Mouse (Mus musculus): ENCODE data around the gene Prkch.
A peak's percentile ranks its signal among the peaks of the same experiment; 100 is the strongest.

The Prkch gene

DNA sequence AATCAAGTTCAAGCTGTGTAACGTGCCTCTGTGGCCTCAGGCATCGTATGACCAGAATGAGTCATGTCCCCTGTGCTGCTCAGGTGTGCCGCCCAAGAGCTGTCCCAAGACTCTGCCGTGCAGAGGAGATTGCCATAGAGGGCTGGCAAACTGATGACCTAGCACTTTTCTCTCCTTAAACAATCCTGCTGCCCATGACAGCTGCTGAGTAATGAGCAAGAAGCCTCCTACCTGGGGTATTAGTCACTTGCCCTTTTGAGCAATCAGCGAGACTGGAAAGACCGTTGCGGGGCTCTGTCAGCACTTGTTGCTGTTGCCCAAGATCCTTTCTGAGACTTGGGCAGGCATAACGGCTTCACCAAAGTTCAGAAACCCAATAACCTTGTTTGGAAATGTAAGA, 171.1 kb downstream of the Prkch start:
- no peak for DNase-seq (ENCODE audit: low spot score in 2 of 2)

- DNase-seq (ENCODE audit: low spot score in 2 of 2) = no peak
These were observed 171.9 kb downstream of the Prkch start for GRCm38 (mm10) chr12:73756527-73756926.

DNA sequence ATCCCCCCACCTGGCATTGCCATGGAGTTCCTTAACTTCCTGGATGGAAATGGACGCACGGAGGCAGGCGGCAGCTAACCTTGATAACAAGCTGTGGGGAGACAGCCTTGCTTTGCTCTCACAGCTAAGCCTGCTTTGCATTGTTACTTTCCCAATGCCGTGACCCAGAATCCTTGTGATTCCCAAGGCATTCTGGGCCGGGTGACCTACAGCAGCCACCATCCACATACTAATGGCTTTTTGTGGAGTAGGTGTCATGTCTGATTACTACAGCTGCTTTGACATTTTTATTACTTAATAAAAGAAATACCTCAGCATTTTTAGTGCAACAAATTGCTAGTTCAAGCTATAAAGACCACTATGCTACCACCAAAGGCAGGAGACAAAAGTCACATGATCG, 177.4 kb downstream of the Prkch start:
- DNase-seq (ENCODE audit: low spot score in 2 of 2) = no peak

DNA sequence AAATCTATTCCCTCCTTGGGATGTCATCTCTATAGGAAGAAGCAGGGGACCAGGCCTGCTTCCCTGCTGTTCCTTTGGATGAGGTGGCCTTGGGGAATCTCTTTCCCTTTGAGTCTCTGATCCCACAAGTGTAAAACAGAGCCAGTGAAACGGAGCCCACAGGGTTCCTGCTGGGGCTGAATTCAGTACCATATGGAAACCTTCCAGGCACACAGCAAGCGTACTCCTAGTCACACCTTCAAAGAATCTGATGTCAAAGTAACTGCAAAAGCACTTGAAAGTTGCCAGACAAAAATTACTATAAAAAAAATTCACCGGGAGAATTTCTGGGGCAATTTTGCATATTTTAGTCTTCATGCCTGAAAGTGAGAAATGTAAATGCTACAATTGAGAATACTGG, 178.2 kb downstream of the Prkch start:
- no peak for DNase-seq (ENCODE audit: low spot score in 2 of 2)

- DNase-seq (ENCODE audit: low spot score in 2 of 2) = peak in 1 of 2 experiments; percentile 39
These were observed 180.3 kb downstream of the Prkch start for GRCm38 (mm10) chr12:73764649-73765525.

DNA sequence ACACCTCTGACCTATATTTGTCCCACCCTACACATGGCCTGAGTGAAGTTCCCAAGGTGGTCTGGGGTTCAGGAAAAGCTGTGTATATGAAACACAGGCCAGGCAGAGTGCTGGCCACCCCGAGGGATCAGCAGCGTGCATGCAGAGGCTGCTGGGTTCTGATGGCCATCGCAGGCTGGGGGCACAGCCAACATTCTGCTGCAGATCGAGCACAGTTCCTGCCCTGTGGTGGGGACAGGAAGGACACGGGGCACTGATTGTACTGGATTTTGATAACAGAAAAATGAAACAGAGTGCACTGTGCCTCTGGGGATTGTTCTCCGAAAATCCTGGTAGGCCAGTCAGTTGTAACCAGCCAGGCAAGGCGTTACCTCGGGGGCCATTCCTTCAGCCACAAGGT, 181.6 kb downstream of the Prkch start:
- DNase-seq (ENCODE audit: low spot score in 2 of 2) = peak in 1 of 2 experiments; percentile 27

DNA sequence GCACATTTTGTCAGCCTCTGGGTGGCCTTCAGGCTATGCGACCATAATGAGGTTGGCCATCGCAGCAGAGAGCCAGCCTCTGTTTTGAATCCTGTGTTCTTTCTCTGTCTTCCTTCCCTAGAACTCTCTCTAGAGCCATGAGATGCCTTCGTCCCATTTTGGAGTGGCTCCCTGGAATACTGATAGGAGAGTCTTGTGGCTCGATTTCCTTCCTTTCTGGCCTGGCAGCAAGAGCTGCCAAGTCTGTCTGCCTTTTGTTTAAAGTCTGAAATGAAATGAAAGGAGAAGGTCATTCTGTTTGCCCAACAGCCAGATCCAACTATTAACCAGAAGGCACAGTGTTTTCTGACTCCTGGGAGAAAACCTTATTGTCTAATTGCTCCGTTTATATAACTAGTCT, 184.2 kb downstream of the Prkch start:
- peak in 1 of 2 experiments; percentile 21 for DNase-seq (ENCODE audit: low spot score in 2 of 2)

- peak; percentile 49 to 66 for DNase-seq (ENCODE audit: low spot score in 2 of 2)
These were observed 184.9 kb downstream of the Prkch start for GRCm38 (mm10) chr12:73769536-73769935.

GRCm38 (mm10) chr12:73770771-73771170, 186.2 kb downstream of the Prkch start:
- DNase-seq (ENCODE audit: low spot score in 2 of 2) = no peak

GRCm38 (mm10) chr12:73774793-73775385, 190.3 kb downstream of the Prkch start:
- DNase-seq (ENCODE audit: low spot score in 2 of 2) = peak in 1 of 2 experiments; percentile 51

DNA sequence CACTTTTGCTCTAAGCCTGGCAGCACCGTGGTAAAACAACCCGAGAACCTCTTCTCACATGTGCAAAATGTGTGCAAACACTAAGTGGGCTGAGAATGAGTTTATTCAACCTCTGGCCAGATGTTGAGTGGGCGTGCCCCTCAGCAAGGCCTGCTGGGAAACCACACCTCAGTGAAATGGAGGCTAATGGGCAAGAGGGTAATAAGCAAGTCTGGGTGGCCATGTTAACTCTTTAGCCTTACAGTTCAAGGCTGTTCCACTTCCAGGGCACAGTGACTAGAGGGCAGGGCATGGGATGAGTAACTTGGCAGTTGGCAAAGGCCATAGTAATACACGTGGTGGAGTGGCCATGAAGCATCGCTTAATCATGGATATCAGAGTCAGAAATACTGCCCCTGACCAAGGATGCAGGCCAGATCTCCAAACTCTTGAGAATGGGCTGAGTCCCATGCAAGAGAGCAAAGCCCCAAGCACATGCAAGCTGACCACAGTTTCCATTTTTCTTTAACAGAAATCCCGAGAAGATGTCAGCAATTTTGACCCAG, 191.9 kb downstream of the Prkch start:
- DNase-seq (ENCODE audit: low spot score in 2 of 2) = no peak

DNA sequence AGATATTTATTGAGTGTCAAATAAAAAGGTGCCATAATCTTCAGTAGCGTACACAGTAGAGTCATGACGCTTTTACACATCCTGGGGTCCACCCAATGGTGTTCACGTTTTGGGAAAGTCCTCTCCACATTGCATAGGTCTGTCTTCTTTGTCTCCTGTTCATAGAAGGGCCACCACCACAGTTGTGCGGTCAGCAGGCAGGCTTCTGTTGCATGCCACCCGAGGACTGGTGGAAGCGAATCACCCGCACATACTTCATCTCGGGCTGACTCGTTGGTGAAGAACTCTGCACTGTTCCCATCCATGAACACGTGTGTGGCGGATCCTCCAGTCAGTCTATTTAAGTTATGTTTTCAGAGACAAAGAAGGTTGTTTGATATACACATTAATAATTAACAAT, 193.1 kb downstream of the Prkch start:
- no peak for DNase-seq (ENCODE audit: low spot score in 2 of 2)

GRCm38 (mm10) chr12:73779332-73780231, 195.0 kb downstream of the Prkch start:
- peak; percentile 79 to 80 for DNase-seq (ENCODE audit: low spot score in 2 of 2)

DNA sequence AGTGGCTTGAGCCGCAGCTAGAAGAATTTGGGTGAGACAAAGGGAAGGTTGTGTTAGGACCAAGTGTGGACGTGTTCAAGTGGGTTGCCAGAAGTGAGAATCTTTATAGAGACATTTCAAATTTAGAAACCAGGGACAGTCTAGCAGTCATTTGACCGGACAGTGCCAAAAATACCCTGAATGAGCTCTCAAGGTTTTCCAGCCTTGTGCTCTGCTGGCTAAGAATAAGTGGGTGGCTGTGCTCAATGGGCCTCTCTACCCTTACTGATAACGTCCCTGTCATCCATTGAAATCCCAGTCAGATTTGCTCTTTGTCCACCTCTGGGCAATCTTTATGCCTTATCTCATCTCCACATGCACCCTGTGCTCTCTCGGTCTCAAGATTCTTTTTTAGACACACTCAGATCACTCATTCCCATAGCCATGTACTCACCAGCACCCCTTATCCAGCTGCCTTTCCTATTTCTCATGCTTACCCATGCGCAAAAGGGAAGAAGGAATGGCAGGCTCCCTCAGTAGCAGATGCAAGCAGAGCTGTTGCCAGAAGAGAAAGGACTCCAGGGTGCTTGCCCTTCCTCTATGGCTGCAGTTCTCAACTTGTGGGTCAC, 196.9 kb downstream of the Prkch start:
- DNase-seq (ENCODE audit: low spot score in 2 of 2) = peak; percentile 69 to 78

GRCm38 (mm10) chr12:73786909-73787308, 202.3 kb downstream of the Prkch start:
- DNase-seq (ENCODE audit: low spot score in 2 of 2) = peak; percentile 70 to 84

DNA sequence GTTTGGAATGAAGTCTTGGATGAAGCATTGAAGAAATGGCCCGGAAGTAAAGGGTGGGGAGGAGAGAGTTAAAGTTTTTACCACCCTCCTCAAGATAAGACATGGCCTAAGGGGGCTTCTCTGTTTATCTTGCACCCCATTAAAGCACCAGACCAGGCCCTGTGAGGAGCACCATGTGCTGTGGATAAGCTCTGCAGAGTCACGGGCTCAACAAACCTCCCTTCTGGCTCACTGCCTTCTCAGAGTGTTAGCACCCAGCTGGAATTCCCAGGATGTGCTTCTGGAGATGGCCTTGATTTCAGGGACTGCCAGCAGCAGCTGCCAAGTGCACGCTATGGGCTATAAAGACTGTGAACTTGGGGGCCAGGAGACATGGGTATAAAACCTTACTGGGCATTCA, 204.3 kb downstream of the Prkch start:
- no peak for DNase-seq (ENCODE audit: low spot score in 2 of 2)

DNA sequence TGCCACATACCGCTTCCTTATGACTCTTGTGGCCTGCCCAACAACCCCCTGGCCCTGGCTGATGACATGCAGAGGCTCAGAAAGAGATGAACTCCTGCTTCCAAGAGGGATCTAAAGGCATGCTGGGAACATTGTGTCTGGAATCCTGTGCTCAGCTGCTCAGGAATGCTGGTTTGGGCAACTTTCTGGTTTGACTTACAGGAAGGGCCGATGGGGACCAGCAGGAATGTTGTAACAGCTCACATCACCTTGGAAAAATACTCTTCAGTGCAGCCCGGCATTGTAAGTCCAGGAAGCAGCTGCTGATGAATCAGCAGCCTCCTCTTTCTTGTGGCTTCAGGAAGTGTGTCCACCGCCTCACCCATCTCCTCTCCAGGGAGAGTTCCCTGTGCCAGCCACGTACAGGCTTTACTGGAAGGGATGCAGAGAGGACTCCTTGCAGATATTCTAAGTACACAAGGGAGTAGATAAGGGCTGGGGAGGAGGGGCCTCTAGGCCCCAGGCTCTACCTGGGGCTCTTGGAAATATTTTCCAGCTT, 206.0 kb downstream of the Prkch start:
- peak; percentile 70 to 81 for DNase-seq (ENCODE audit: low spot score in 2 of 2)

- DNase-seq (ENCODE audit: low spot score in 2 of 2) = no peak
These were observed 208.6 kb downstream of the Prkch start for GRCm38 (mm10) chr12:73793216-73793615.

DNA sequence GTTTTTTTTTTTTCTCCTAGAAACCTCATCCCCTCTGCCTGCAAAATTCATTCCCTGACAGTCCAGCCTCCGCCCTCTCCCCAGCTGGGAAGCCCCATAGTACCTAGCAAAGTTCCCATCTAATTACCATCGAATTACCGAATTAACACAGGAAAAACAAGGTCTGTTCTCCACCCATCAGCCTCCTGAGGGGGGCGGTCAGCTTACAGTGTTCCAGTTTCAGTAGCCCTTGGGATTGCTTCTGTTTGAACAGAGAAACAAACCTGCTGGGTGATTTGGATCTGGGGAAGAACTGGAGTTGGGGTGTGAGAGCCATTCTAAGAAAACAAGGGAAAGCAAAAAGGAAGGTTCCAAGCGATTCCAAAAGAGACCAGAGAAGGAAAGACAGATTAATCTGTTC, 209.1 kb downstream of the Prkch start:
- DNase-seq (ENCODE audit: low spot score in 2 of 2) = no peak

DNA sequence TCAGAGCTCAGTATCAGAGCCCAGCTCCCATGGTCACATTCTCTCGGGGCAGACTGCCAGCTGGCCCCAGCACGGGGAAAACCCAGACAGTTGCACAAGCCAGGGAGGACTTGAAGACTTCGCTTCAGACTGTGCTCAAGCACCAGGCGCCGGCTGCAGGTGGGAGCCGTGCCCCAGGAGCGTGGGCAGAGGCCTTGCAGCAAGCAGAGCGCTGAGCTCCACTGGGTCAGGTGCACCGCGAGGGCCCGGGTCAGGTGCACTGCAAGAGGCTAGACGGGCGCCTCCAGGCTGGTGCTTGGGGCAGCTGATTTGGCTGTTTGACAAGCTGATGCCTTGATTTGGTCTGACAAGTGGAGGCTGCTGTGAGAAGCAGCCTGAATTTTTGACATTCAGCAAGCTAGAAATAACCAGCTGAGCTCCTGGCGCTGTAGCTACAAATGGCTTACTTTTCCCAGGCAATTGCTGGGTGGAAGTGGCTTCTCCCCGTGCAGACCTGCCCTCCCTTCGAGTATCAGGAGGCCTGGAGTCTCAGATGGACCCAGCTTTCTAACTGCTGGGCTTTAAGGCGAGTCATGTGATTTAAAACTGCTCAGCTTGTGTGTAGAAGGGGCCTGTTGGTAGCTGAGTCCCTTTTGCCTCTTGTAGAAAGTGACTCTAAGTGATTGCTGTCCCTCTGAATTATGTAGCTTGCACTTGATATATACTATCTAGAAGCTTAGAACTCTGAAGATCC, 209.7 kb downstream of the Prkch start:
- DNase-seq (ENCODE audit: low spot score in 2 of 2) = peak; percentile 86 to 88
